Mouse (Mus musculus) stomach, postnatal 0 days (tissue): ENCODE data around the gene Nkx1-2.

Experiments
- CTCF ChIP-seq: IDR thresholded peaks from 2 replicates; pipeline ENCODE4 v1.5.1; 2016; ENCODE audit warnings: antibody characterized with exemption, low read depth, mild to moderate bottlenecking, moderate library complexity
- EP300 ChIP-seq: optimal IDR thresholded peaks from 2 replicates; pipeline ENCODE3; 2016; ENCODE audit warnings: antibody characterized with exemption

DNA sequence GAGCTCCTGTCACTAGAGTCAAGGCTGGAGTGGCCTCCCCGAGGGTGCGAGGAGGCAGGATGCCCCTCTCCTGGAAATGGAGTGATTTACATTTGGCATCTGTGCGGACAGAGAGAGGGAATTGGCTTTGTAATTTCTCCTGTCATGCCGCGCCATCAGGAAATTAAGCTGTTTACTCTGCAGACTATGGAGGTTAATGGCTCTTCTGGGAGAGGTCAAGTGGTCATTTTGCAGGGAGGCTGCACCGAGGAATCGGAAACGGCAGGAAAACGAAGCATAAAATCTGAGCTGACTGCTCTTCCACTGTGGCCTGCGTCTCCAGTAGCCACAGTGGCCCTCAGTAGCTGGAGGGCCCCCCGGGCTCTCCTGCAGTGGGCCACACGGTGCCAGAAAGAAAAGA lies 37.9 kb upstream of the Nkx1-2 start:
- TF ChIP-seq CTCF (no peak), EP300 (no peak)
